Mouse (Mus musculus): ENCODE measurements at regions not wholly inside any gene's neighbourhood (a gene's known extent, or its start where the extent isn't known, plus 50 kb on each side); places are given as distances from the start of the nearest gene placed in this dataset.

DNA sequence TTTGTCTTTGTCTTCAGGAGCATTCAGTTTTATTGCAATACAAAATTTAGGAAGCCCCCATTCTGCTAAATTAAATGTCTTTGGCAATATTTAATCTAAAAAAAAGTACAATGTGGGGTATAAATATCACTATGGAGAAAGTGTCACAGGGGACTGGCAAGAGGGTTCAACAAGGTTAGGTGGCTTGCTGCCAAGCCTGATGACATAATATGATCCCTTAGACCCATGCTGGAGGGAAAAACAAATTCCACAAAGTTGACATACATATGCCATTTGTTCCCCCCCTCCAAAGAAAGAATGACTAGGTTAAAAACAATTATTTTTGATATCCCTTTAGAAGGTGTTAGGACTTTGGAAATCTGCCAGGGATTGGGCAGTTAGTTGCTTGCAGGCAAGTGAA lies 108.4 kb upstream of the Marcks start:
- DNase-seq: no peak
- intact Hi-C loops (cut with DNase I): no loop called here

DNA sequence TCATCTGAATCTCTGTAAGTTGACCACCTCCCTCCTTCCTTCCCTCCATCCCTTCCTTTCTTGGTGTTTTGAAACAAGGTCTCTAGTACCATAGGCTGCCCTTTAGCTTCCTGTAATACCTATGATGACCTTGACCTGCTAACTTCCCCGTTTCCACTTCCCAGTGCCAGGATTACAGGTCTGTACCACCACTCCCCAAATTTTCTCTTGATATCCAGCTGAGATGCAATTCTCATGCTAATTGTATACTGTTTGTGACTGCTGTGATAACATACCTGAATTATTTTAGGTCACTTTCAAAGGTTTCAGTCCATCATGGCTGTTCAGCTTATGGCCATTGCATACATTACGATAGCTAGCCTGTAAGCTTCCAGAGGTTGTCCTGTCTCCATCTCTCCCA lies 104.4 kb upstream of the Marcks start:
- no peak for DNase-seq
- intact Hi-C loops (cut with DNase I): no loop called here

DNA sequence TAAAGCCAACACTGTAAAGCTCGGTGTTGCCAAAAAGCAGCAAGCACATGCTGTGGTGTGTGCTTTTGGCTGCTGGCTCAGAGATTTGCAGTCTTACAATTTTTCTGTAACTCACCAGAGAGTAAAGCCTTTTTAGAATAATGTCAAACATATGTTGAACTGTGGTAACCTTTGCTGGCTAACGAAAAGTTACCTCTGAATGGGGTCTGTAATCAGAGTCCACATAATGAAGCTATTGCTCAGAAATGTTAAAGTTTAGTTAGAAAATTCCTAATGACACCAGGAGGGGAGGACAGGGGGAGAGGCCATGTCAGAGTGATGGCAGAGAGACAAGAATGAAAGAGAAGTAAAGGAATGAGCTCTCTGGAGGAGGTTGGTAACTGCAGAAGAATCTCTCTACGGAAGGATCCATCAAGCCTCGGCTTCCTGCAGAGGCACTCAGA lies 103.1 kb upstream of the Marcks start:
- intact Hi-C loops (cut with DNase I): no loop called here
- DNase-seq: peak in 1 of 2 experiments; percentile 22

- intact Hi-C loops (cut with DNase I): no loop called here
- no peak for DNase-seq
Observed at GRCm38 (mm10) chr10:37240634-37241033, 101.9 kb upstream of the Marcks start.

- intact Hi-C loops (cut with DNase I): no loop called here
- no peak for DNase-seq
Observed at GRCm38 (mm10) chr10:37240201-37240600, 101.5 kb upstream of the Marcks start.

- peak in 1 of 2 experiments; percentile 35 for DNase-seq
Observed at GRCm38 (mm10) chr10:37236001-37236822, 97.5 kb upstream of the Marcks start.

GRCm38 (mm10) chr10:37231936-37232556 lies 93.3 kb upstream of the Marcks start:
- peak; percentile 62 to 67 for DNase-seq
- intact Hi-C loops (cut with DNase I): loop anchor here (2.0 to 10.0 kb wide), 2 partner anchors 91 to 157 kb away; no protein-coding TSS in a partner anchor

More at GRCm38 (mm10) chr10:37236001-37236822, 97.5 kb upstream of the Marcks start:
- intact Hi-C loops (cut with DNase I): loop anchor here (10.0 kb wide), 1 partner anchor 161 kb away; no protein-coding TSS in a partner anchor

GRCm38 (mm10) chr10:37231159-37231558 lies 92.4 kb upstream of the Marcks start:
- intact Hi-C loops (cut with DNase I): loop anchor here (10.0 kb wide), 1 partner anchor 156 kb away; no protein-coding TSS in a partner anchor
- DNase-seq: no peak

- intact Hi-C loops (cut with DNase I): no loop called here
- no peak for DNase-seq
Observed at GRCm38 (mm10) chr10:37227889-37228288, 89.2 kb upstream of the Marcks start.

- intact Hi-C loops (cut with DNase I): no loop called here
- DNase-seq: no peak
Observed at GRCm38 (mm10) chr10:37221730-37222129, 83.0 kb upstream of the Marcks start.

GRCm38 (mm10) chr10:37220434-37220833 lies 81.7 kb upstream of the Marcks start:
- intact Hi-C loops (cut with DNase I): no loop called here
- peak in 1 of 2 experiments; percentile 23 for DNase-seq

DNA sequence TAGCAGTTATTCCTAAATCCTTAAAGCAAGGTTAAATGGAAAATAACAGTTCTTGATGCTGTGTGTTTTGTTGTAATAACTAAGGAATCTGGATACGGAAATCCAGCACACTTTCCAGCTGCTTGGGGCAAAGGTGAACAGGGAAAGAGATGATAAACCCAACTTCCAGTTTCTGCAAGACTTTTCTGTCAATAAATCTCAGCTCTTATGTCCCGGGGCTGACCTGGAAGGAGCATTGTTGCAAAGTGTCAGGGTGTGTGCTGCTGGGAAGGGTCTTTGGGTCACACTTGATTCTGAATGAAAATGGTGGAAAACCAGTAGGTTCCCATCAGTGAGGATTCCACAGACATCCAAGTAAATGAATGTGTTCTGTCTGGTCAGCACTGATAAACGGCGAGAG lies 81.2 kb upstream of the Marcks start:
- intact Hi-C loops (cut with DNase I): no loop called here
- DNase-seq: no peak

- intact Hi-C loops (cut with DNase I): no loop called here
- DNase-seq: no peak
Observed at GRCm38 (mm10) chr10:37219381-37219780, 80.7 kb upstream of the Marcks start.

GRCm38 (mm10) chr10:37214656-37215055 lies 75.9 kb upstream of the Marcks start:
- no peak for DNase-seq
- intact Hi-C loops (cut with DNase I): no loop called here

DNA sequence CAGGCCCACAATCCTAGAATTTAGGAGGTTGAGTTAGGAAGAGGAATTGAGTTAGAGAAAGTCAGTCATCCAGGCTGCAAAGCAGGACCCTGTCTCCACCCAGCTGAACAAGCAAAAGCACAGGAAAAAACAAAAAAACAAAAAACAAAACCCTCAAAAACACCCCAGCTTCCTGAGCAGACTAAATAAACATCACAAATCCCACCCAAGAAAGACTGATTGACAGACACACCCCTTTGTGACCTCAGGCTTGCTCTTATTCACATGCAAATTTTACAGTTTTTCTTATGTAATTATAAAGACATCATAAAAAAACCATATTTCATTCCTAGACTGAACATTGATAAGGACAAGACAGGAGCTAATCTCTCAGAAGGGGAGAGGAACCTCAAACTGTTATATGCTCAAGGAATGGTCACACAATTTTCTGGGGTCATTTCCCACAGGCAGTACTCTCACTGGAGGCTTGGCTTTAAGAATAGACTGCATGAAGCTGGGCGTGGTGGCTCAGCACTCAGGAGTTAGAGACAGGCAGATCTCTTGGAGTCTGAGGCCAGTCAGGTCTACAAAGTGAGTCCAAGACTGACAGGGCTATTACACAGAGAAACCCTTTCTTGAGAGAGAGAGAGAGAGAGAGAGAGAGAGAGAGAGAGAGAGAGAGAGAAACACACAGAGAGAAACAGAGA lies 73.8 kb upstream of the Marcks start:
- intact Hi-C loops (cut with DNase I): no loop called here
- no peak for DNase-seq

DNA sequence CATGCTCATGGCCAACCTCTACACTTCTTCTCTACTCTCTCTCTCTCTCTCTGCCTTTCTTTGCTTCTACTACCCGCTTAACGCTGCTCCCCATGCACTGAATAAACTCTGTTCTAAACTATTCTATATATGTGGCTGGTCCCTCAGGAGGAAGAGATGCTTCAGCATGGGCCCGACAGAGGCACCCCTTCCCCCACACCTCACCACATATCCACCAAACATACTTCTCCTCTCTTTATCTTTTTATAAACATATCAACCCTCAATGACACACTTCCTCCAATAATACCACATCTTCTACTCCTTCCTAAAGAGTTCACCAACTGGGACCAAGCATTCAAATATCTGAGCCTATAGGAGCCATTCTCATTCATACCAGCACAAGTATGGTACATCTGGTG lies 72.6 kb upstream of the Marcks start:
- intact Hi-C loops (cut with DNase I): no loop called here
- no peak for DNase-seq

GRCm38 (mm10) chr10:37210223-37210622 lies 71.5 kb upstream of the Marcks start:
- no peak for DNase-seq
- intact Hi-C loops (cut with DNase I): no loop called here

DNA sequence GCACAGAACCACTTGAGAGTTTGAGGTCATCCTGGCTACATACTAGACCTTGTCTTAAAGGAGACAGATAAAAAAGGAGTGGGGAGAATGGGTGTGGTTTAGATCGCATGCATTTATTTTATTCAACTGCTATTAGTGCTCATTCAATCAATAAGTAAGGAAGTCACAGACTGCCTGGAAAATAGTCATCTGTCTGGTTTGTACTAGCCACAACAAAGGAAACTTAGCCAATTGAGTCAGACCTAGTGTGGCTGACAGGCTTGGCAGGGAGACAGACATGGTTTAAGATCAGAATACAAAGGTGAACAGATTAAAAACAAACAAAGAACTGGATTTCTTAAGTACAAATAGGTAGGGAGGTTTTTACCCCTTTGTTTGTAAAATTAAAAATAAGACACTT lies 68.3 kb upstream of the Marcks start:
- intact Hi-C loops (cut with DNase I): no loop called here
- no peak for DNase-seq

DNA sequence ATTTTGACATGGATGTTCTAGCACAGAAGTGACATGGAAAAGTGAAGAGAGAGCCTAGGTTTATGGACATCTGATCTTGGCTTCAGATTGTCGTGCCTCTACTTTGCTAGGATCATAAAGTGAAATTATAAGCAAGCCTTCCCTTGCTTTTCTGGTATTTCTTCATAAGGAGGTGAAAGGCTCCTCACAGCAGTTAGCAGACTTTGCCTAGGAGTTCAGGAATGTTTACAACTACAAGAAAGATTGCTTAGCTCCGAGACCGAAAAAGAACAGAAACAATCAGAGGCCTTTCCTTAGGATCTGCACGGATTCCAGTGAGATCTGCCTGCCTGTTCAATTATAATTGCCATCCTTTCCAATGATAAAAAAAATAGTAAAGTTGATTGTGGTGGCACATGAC lies 67.8 kb upstream of the Marcks start:
- DNase-seq: no peak
- intact Hi-C loops (cut with DNase I): no loop called here

DNA sequence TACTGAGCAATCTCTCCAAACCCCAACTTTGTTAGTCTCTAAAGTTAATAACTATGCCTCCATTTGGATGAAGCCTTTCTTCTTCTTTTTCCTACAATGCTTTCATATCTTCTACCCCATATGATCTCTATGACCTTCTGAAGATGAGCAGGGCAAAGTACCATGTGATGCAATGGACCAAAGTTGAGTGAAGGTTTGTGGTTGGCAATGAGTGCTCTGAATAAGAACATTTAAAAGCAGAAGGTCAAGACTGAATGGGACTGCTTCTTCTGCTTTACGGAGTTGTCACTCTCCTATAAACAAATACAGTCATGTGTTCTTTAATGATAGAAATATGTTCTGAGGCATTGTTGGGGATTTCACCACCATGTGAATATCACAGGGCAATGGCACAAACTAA lies 65.0 kb upstream of the Marcks start:
- intact Hi-C loops (cut with DNase I): no loop called here
- DNase-seq: no peak

DNA sequence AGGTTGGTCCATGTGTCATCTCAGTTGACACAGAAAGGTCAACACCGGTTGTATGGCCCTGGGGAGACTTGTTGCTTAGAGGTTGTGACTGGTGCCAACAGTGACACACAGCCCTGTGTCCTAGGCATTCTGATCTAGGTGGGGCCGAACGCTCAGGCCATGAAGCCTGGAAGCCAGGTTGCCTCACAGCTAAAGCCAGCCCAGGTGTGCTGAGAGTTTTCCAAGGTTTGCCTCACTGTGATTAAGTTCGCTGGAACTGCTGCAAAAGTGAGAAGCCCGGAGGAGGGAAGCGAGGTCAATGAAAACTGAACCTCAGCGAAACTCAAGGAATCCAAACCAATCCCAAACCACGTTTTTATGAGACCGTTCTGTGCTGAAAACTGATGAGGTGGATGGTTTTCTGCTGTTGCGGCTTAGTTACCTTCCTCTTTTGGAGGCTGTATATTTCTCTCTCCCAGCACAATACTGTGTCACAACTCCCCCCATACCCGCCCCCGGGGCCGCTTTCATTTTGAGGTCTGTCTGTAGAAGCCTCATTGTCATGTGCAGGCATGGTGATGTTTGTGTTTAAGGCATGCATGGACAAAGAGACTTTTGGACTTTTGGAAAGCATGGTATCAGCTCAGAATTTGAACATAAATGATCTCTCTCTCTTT lies 56.2 kb upstream of the Marcks start:
- DNase-seq: peak in 1 of 2 experiments; percentile 17

More for the DNA sequence above, 56.2 kb upstream of the Marcks start:
- intact Hi-C loops (cut with DNase I): no loop called here
